Mouse (Mus musculus) ES-E14 (cell line): Measurements from ENCODE around the gene Sema3b.

ENCODE experiments used
- CHD2 ChIP-seq: IDR thresholded peaks from 2 replicates; pipeline ENCODE4 v1.6.1; 2014; ENCODE audit warnings: mild to moderate bottlenecking, low read depth, low read length, inconsistent platforms
- HCFC1 ChIP-seq: IDR thresholded peaks from 2 replicates; pipeline ENCODE4 v1.6.1; 2012; ENCODE audit warnings: low read length, inconsistent platforms, borderline replicate concordance; ENCODE audit not compliant: insufficient read depth
- ZC3H11A ChIP-seq: IDR thresholded peaks from 2 replicates; pipeline ENCODE4 v1.6.1; 2012; ENCODE audit warnings: low read depth, mild to moderate bottlenecking, inconsistent platforms, low read length, borderline replicate concordance

DNA sequence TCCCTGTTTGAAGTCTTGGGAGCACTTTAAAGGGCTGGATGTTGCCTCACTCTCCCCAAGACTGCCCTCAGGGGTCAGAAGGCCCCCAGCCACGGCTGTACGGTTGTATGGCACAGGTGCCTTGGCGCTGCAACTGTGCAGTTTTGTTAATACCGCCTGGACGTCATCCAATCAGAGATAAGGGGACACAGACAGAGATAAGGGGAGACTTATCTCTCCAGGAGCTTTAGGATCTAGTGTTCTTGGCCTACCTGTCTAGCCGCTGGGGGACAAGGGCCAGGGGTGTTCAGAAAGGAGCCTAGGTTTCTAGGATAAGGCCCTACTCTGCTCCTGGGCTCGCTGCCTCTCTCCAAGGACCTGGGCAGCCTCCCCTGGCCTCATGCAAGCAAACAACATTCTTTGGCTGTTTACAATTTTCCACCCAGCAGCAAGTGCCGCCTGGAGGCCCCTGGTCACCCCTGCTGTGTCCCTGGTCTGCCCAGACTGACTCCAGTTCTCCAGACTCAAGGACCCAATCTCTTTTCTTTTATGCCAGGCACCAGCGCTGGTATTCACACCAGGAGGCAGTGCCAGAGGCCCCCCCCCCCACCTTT, 1.3 kb downstream of the Sema3b start:
- TF ChIP-seq HCFC1 (no peak), CHD2 (no peak), ZC3H11A (no peak)
